Mouse (Mus musculus): Measurements from ENCODE around the gene Atxn1.
A peak's percentile ranks its signal among the peaks of the same experiment; 100 is the strongest.

The Atxn1 gene

GRCm38 (mm10) chr13:45632133-45632532 is 332.7 kb downstream of the Atxn1 start:
- no peak for DNase-seq (ENCODE audit: low read depth, low spot score)

DNA sequence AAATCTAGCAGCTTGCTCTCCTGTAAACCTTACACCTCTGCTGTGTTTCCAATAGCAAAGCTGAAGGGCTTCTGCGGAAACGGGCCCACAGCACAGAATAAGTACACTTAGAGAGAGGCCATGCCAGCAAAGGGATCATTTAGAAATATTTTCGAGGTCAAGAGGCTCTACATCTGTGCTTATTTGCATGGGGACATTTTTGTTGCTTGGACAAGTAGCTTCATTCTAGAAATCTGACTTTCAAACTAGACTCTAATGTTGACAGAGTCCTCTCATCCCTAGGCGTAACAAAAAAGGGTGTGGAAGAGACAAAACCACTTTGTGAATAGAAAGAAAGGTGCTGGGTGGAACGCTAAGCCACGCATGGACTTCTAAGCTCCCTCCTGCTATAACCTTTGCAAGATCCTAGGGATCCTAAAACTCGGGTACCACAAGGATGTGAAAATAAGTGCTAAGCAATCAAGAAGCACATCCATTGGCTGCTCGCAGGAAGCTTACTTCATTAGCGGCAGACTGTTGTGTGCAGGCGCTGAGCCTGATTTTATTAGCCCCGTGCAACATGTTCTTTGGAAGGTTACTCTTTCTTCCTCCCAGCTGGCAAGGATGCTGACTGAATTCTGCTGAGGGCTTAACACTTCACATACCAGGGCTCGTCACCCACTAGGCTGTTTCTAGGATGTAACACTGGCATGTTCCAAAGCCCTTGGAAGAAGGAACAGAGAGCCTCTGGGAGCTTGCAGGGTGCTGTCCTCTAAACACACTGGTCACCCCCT is 334.1 kb downstream of the Atxn1 start:
- no peak for DNase-seq (ENCODE audit: low read depth, low spot score)

DNA sequence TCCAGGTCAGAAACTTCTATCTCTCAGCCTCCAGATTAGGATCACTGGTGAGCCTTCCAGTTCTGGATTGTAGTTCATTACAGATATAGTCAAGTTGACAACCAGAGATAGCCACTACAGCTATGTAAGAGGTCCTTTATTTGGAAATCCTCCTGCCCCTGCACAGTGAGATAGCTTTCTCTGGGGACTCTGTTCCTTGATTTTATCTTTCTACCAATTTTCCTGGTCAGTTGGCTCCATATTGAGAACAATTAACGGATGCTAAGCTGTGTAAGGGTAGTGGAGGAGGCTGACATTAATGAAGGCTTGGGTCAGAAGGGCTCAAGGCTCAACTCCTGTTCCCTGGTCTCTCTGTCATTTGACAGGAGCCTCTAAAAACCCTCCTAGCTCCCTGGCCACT is 335.1 kb downstream of the Atxn1 start:
- no peak for DNase-seq (ENCODE audit: low read depth, low spot score)

DNA sequence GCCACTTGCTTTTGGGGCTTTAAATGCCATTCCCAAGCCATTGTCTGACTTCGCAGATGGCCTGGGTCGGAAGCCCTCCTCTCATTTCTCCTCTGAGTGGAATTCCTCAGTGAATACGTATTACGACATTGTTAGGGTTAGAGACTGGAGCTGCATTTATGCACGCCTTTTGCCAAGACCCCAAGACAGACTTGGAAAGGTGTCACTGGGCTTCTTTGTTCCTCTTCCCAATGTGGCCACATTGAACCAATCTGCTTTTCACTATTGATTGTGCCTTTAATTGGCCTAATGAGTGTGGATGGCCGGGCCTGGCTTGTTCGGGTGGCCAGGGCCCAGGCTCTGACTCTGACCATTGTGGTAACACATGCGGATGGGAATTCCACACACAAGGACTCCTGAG is 336.5 kb downstream of the Atxn1 start:
- DNase-seq (ENCODE audit: low read depth, low spot score): no peak

DNA sequence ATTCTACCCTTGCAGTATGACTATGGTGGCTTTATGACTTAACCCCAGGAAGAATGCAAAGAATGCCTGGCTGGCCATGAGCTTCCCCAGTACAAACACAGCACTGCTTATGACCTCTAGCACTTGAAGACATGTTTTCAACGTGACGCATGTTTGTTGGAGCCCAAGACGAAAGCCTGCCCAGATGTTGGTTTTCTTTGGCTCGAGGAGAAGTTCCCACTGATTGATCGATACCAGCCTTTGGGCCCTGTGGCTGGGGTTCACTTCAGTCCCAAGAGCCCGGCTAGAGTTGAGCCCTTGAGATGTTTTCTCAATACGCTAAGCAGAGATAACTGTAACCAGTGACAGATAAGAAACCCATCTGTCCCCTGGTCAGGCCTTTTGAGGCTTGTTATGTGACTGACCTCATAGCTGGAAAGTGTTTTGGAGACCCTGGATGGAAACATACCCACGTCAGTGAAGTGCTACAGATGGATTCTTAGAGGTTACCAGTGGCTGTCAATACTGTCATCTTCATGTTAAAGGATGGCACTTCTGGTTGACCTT is 337.5 kb downstream of the Atxn1 start:
- DNase-seq (ENCODE audit: low read depth, low spot score): peak; percentile 26

DNA sequence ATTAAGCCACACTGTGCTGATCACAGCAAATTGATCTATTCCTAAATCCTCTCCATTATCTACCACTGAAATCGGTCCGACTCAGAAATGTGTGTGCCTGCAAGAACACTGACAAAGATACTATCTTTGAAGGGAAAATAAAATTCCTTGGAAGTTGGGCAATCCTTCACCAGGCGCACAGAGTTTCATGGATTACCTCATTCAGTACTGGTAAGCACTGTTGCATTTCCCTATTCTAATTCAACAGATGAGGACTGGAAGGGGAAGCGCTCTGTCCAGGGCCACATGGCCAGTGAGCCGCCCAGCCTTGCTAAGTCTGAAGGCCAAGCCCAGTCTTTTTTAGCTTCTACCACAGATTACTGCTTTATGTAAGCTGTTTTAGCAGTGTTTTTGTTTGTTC is 339.1 kb downstream of the Atxn1 start:
- no peak for DNase-seq (ENCODE audit: low read depth, low spot score)

DNA sequence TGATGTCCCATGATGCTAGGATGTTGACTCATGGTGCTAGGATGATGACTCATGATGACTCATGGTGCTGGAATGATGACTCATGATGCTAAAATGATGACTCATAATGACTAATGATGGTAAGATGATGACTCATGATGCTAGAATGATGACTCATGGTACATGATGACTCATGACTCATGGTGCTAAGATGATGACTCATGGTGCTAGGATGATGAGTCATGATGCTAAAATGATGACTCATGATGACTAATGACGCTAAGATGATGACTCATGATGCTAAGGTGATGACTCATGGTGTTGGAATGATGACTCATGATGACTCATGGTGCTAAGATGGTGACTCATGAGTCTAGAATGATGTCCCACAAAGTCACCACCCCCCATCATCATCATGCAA is 341.0 kb downstream of the Atxn1 start:
- DNase-seq (ENCODE audit: low read depth, low spot score): peak; percentile 79

- no peak for DNase-seq (ENCODE audit: low read depth, low spot score)
These were observed 341.8 kb downstream of the Atxn1 start for GRCm38 (mm10) chr13:45622871-45623546.

DNA sequence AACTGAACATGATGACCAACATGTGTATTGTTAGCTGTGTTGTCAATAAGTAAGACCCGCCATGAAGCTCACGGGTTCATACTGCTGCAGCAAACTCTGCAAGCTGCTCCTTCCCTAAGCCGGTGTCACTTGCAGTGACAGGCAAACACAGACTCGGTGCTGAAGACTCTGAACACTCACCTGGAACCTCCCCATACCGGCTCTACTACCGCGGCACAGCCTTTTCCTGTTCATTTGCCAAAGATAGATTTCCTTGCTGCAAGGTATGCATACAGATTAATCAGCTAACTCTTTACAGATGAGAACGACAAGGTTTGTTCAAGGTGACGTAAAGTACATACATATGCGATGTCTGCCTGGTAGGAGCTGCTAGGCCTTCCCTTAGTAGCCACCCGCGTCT is 344.1 kb downstream of the Atxn1 start:
- DNase-seq (ENCODE audit: low read depth, low spot score): no peak

- DNase-seq (ENCODE audit: low read depth, low spot score): no peak
These were observed 344.5 kb downstream of the Atxn1 start for GRCm38 (mm10) chr13:45620281-45620680.

DNA sequence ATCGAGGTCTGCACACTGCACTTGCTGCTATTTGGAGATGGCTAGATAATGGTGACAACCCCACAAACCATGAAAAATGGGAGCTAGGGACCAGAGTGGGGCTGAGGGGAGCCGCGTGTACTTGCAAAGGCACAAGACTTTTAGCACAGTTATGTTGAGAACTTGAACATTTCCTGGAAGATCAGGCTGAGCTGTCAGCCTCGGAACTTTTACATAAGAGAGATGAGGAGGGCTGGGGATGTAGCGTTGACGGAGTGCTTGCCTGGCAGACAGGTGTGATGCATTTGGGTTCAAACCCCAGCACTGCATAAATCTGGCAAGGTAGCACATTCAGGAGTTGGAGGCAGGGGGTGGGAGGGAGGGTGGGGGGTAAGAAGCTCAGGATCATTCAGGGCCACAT is 346.8 kb downstream of the Atxn1 start:
- no peak for DNase-seq (ENCODE audit: low read depth, low spot score)

GRCm38 (mm10) chr13:45614762-45615161 is 350.0 kb downstream of the Atxn1 start:
- peak; percentile 10 for DNase-seq (ENCODE audit: low read depth, low spot score)

GRCm38 (mm10) chr13:45613346-45613745 is 351.5 kb downstream of the Atxn1 start:
- DNase-seq (ENCODE audit: low read depth, low spot score): peak; percentile 61

GRCm38 (mm10) chr13:45611554-45611953 is 353.3 kb downstream of the Atxn1 start:
- DNase-seq (ENCODE audit: low read depth, low spot score): no peak

GRCm38 (mm10) chr13:45609461-45609860 is 355.3 kb downstream of the Atxn1 start:
- no peak for DNase-seq (ENCODE audit: low read depth, low spot score)

DNA sequence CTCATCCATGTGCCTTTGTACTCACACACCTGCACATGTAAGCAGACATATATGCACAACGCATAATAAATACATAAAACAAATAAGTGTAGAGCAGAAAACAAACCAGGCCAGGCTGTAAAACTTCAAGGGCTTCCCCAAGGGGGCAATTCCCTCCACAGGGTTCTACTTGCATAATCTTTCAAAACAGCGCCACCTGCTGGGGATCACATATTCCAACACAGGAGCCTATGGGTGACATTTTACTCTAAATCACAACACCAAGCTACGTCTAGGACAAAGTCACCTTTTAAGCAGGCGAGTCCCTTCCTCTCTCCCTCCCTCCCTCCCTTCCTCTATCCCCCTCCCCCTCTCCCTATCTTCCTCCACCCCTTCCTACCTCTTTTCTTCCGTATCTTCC is 356.2 kb downstream of the Atxn1 start:
- DNase-seq (ENCODE audit: low read depth, low spot score): no peak

GRCm38 (mm10) chr13:45607946-45608345 is 356.9 kb downstream of the Atxn1 start:
- DNase-seq (ENCODE audit: low read depth, low spot score): no peak

DNA sequence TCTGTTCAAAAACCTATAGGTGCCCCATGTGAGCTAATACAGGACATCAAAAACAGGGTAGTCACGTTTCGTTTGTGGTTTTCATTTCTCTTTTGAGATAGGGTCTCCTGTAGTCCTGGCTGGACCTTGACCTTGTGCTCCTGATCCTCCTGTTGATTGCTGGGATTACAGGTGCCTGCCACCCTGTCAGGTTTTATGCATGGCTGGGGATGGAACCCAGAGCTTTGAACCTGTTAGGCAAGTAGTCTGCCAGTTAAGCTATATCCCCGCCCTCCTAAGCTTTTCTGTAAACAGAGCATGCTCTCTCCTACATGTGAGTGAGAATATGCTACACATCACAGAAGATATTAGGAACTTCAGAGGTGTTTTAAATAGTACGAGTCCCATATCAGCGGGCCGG is 361.2 kb downstream of the Atxn1 start:
- DNase-seq (ENCODE audit: low read depth, low spot score): no peak

DNA sequence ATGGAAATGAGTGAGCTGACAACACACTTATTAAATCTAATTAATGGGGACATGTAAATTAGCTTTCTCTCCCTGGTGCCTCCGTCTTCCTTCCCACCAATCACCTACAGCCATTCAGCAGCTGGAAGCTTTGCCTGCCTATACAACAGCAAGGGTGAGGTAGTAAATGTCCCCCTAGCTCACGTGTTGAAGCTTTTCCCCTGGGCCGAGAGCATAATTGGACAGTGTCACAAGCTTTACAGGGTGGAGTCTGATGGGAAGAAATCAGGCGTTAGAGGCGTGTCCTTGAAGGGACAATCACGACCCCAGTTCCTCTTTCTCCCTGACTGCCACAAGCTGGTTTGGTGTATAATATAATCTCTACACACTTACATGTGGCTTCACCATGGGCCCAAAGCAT is 364.4 kb downstream of the Atxn1 start:
- DNase-seq (ENCODE audit: low read depth, low spot score): no peak

GRCm38 (mm10) chr13:45599831-45600230 is 365.0 kb downstream of the Atxn1 start:
- DNase-seq (ENCODE audit: low read depth, low spot score): no peak

DNA sequence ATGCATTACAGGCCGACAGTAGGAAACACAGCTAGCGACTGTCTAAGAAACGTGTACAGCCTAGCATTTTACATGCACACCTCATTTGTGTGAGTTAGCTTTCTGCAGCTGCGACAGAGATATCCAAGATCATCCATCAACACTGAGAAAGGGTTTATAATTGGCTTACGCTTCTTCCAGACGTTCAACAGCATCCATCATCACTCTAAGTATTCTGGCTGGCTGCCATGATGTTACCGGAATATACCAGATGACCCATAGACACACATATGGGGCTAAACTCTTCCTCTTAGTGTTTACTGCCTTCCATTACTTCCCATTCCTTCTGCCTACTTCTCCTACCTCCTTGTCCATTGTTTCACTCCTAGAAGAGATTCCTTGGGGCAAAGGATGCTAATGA is 369.4 kb downstream of the Atxn1 start:
- DNase-seq (ENCODE audit: low read depth, low spot score): no peak

DNA sequence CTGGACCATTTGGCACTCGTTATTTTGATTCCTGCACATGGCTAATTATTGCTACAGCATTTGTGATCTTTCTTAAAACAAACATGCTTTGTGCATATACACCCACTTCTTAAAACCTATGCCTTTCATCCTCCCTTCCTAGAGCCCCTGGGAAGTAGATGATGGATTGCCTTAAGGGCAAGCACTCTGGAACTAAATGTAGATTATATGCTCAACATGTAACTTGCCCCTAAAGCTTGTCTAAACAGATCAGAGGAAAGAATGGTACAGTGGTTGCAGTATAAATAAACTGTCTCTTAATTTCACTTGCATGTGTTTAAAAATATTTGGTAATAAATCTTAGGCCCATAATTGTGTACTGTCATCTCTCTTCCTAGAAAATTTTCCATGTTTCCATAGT is 370.9 kb downstream of the Atxn1 start:
- no peak for DNase-seq (ENCODE audit: low read depth, low spot score)

DNA sequence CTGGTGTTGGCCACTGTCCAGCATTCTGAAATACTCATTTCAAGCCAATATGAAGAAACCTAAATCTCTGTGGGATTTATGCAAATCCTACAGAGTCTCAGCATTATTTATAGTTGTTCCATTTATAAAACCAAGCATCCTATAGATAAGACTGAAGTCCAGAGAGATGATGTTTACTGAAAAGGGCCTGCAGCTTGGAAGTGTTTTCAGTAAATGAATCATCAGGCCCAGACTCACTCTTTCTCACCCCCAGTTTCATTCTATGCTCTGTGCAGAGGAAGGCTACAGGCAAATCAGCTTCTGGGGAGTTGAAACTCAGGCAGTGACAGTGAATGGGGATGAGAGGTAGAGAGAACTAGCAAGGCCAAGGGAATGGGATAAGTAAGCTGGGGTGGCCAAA is 373.9 kb downstream of the Atxn1 start:
- no peak for DNase-seq (ENCODE audit: low read depth, low spot score)
